Mouse (Mus musculus): ENCODE measurements around the gene Ifrd2.

DNA sequence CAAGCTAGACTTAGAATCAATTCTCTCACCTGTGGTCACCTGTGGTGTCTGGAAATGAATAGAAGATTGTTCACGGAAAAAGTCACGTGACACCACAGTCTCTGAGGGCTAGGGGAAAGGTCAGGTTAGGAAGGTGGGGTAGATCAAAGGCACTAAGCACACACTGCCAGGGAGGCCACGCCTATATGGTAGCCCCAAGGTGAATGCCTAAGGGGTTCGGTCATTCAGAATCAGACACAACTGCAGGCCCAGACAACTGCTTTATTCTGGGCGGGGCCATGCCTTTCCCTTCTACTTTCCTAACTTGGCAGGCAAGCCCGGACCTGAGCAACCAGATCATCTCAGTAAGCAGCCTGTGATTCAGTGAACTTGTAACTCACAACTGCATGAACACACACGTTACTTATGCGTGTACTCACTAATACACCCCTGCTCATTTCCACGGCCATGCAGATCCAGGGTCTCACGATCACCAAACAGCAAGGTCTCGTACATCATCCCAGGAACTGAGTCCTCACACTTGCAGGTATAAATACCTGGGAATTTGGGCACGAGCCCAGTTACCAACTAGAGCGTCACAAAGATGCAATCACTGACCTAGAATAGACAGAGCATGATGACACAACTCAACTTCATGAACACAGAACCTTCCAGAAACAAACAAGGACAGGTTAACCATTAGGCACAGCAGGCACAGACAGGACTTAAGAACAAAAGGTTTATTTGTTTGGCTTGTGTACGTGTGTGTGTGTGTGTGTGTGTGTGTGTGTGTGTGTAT is 11.7 kb upstream of the Ifrd2 start:
- TF ChIP-seq POLR2A (IDR thresholded peaks at IDR 0.05; ENCODE audit: low read depth, low read length): no peak
- no peak for TF ChIP-seq CTCF (IDR thresholded peaks at IDR 0.05; ENCODE audit: borderline replicate concordance, insufficient read depth, low read length)
